Mouse (Mus musculus) adrenal gland, adult 8-10 months (tissue): ENCODE measurements around the gene Senp1. TPM values are rescaled to one million over a fixed set of nuclear protein-coding genes. Genes with fewer than 3 reads are reported as not detected.

Experiments used
- DNase-seq: peaks from one replicate; pipeline ENCODE4 v3.0.0; 2022
- total RNA-seq, 4 experiments: library from RNA; stranded (reverse); gene quantifications; 2 replicates each; pipeline ENCODE4 v1.2.4; 2022

The Senp1 gene
- total RNA-seq, 4 experiments from 2014 or later = 17.8 to 24.9 (median 20.1) TPM

- no peak for DNase-seq
These were observed 49.6 kb downstream of the Senp1 start for GRCm38 (mm10) chr15:98043967-98044366.

GRCm38 (mm10) chr15:98042508-98042907 is 51.0 kb downstream of the Senp1 start:
- no peak for DNase-seq

DNA sequence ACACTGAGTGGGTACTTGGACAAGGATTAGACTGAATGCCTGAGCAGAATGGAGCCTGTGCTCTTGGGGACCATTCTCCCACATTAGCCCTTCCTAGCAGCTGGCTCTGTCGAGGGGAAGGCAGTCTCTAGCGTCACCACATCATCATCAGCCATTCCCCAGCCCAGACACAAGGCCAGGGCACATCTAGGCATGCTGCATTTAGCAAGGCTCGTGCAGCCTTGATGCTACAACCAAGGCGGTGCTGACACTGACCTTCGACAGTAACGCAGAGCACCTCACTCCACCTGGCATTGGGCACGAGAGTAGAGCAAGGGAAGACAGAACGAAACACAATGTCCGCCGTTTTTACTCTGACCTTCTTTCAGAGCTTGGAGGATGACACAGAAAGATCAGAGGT is 53.9 kb downstream of the Senp1 start:
- DNase-seq = no peak

DNA sequence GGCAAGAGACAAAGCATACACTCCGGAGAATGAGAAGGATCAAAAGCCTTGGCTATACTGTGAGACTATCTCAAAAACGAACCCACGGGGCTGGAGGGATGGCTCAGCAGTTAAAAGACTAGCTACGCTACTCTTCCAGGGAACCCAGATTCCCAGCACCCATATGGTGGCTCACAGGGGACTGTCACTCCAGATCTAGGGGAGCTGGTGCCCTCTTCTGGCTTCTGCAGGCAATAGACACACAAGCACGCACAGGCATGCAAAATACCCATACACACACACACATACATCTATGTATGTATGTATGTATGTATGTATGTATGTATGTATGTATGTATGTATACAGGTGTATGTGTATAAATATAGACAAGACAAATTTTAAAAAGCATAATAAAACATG is 57.0 kb downstream of the Senp1 start:
- no peak for DNase-seq

GRCm38 (mm10) chr15:98035076-98035755 is 58.3 kb downstream of the Senp1 start:
- no peak for DNase-seq

DNA sequence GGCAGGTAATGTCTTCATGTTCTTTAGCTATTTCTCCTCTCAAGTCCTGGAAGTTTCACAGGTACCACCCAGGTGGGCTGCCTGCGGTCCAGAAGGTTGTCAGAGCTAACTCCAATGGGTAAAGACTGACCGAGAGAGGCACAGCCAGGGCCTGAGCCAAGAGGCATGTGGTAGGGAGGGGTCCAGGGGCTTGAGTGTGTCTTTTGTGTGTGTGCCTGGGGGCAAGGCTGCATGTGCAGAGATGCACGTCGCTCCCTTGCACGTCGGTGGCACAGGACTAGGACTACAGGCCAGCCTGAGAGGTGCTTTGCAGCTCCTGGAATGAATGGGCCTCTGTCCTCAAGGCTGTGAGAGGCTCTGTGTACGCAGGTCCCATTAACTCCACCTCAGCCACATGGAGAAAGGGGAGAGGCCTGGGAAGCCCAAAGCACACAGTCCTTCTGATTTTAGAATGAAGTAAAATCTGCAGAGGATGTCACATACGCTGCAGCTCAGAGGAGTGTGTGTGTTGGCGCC is 60.3 kb downstream of the Senp1 start:
- no peak for DNase-seq

DNA sequence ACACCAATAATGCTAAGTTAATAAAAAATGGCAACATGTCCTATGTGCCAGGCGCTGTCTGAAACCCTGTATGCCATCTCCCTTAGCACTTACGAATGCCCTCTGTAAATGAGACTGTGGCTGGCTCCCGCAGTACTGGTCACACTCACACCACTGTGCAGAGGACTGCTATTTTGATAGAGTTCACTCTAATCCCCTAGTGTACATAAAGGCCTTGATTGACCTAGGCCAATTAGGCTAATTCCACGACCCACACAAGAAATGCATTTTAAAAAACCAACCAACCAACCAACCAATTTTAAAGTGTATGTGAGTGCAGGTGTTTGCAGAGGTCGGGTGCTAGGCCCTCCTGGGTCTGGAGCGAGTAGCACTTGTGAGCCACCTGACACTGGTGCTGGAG is 63.7 kb downstream of the Senp1 start:
- DNase-seq = no peak

DNA sequence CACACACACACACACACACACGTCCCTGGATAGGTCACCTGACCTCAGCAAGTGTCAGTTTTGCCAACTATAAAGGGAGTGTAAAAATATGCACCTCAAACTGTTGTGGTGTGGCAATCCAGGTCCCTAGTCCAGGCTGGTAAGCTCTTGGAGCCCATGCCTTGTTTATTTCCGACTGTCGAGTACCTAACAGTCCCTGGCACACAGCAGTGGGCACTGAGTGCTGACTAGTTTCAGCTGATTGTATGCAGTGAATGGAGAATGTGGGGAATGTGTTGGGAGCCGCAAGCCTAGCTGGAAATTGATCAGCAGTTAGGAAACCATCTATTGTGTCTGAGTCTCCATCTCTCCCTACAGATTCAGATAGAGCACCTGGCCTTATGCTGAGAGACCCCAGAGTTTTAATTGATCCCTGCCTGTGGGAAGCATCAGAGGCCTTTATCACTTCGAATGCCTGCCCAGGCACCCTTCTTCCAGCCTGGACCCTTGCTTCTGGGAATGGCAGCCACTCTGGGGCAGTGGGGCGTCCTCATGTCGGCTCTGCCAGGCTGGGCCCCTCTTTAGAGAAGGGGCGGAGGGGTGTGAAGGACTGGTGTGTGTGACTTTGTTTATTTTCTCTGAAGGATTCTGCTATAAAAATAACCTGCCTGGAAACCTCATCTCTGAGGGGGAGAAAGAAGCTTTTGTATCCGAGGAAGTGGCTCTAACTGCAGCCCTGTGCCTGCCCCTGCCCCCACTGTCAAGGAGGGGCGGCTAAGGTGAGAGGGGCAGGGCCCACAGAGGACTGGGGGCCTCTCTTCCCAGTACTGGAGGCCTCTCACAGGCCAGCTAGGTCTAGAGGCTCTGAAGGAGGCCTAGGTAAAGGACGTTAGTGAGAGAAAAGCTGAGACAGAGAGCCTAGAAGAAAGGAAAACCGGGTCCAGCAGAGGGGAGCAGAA is 66.3 kb downstream of the Senp1 start:
- DNase-seq = no peak

GRCm38 (mm10) chr15:98025611-98026010 is 67.9 kb downstream of the Senp1 start:
- no peak for DNase-seq

DNA sequence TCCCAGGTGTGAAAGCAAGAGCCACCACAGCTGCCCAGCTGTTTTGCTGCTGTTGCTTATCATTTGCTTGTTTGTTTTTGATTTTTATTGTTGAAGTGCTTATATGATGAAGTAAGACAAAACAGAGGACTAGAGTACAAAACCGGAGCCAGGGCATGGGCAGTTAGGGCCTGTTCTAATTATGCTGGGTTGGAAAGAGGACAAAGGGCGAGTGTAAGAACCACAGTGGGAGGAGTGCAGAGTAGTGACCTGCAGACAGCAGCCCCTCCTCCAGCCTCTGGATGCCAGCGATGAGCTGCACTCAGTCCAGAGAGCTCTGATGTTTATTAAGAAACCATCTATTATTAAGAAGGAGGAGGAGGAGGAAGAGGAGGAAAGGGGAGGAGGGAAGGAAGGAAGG is 70.4 kb downstream of the Senp1 start:
- no peak for DNase-seq

DNA sequence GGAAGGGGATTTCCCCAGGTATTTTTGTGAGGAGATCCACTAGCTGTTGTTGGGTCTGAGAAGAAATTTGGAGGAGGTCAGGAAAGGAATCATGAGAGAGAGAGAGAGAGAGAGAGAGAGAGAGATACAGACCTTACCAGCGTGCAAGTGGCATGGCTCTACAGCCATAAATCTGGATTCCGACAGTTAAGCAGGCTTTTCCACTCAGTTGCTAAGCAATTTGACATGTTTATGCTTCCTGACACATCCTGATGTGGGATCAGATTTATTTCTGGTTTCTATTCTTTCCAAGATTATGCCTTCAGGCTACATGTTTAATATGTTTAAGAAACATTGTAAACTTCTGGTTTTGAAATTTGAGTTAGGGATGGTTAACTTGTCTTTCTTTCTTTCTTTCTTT is 71.7 kb downstream of the Senp1 start:
- DNase-seq = no peak

DNA sequence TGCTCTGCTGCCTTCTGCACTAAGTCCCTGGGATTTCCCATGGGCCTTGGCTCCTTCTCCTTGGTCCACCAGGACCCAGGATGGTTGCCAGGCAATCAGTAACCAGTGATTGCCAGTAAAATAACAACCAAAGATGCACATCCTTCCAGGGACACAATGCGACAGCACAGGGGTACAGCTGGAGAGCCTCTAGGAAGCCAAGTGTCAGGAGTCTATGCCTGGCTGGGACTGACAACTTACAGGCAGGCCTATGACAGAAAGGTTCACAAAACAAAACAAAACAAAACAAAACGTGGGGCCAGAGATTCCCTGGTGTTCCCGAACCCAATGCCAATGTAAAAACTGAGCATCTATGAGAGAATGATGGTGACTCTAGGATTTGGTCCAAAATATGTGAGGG is 74.5 kb downstream of the Senp1 start:
- DNase-seq = no peak

- no peak for DNase-seq
These were observed 75.6 kb downstream of the Senp1 start for GRCm38 (mm10) chr15:98017925-98018324.

DNA sequence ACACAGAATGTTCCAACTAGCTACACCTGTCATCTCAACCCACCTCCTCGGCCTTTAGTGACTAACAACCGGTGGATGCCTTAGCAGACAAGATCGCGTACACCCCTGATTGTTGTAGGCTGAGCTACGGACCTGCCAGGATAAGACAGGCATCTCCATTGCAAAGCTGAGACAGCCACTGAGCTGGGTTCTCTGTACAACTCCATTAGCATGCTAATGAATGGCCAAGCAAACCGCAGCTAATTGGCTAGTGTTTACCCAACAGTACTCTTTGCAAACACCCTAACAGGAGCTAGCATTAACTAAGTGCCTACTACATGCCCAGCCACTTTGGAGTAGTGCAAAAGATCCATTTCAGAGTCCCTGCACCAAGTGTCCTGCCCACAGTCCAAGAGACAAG is 80.7 kb downstream of the Senp1 start:
- DNase-seq = no peak

DNA sequence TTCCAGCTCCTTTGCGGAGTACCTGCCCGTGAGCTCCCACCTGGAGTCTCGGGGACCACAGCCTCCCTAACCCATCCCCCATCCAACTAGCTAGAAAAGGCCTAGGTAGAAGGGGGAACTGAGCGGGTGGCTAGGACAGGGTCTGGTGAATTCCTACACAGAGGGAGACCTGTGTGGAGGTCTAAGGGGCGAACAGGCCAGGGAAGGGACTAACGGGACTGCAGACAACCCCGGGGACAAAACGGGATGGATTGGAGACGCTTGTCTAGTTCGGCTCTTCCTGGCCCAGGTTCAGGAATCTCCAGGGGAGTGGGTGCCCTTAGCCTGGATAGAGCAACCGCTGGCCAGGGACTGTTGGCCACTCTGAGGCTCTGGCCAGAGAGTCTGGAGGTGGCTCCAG is 88.4 kb downstream of the Senp1 start:
- DNase-seq = no peak

DNA sequence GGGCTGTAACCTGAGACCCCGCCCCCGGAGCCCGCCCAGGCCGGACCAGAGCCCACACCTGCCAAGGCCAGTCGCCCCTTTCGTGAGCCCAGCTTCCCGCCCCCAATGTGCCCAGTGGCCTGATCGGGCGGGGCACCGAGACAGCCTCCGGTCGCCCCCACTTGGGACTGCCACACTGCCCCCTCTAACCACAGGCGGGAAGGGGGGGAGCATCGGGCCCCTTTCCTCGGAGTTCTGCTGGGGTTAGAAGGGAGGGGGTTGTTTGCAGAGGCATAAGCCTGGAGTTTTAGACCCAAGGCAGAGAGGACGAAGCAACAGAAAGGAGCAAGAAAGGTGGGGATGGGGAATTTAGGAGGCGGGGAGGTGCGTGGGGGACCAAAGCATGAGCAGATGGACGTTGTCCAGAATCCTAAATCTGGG is 88.8 kb downstream of the Senp1 start:
- DNase-seq = no peak

DNA sequence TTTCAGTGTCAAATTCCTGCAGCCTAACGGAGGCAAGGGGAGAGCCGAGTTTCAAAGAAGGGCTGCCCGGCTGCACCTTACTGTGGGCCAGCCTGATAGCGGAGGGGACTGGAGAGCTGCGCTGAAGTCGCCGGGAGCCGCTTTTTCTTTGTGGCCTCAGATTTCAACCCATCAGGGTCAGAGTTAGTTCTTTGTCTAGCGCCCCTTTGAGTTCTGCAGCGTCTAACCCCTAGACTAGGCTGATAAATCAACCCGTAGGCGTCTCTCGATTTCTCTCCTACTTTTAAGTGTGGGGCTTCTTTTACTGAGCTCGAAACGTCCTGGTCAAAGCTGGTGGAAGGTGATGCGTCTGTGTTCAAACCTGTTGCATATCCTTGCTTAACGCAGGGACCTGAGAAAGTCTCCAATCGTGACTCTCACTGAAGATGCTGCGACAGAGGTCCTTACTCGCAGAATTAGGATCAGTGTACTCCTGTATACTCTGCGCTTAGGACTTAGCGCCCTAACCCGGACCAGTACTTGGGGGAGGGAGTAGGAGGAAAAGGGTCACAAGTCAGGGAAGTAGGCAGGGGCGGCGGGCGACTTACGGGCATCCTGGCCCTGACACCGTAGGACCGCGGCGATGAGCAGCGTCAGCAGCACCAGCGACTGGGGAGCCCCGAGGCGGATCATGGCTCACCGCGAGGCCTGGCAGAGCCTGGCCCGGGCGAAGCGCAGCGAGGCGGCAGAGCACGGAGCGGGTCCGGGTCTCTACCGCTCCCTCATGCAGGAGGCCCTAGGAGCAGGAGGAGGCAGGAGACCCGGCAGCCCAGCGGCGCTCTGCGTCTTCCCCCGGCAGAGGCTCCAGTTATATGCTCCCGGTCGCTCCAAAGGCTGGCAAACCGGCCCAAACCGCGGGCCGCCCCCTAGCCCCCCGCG is 89.5 kb downstream of the Senp1 start, which contains the start of gene Col2a1:
TSS of gene Col2a1 (minus strand) at position 874 of the 918 bp plus-strand sequence.
- no peak for DNase-seq

GRCm38 (mm10) chr15:98002991-98003821 is 90.3 kb downstream of the Senp1 start:
- no peak for DNase-seq

GRCm38 (mm10) chr15:98002113-98002990 is 91.2 kb downstream of the Senp1 start:
- no peak for DNase-seq
